Comparison of ENCODE assay signal across 8 mouse cellular contexts in genomic region chr10:81433541-81434289, GRCm38 (mm10). TPM values are rescaled to one million over a fixed set of nuclear protein-coding genes. Genes with fewer than 3 reads are reported as not detected.
A peak's percentile ranks its signal among the peaks of the same experiment; 100 is the strongest.
DNase-seq lines count a peak whose midpoint lies in the region; ATAC-seq and TF ChIP-seq lines count a peak whose summit lies in the region.

No protein-coding gene starts in this region.

- peak; percentile 24 for ATAC-seq in granulocyte monocyte progenitor cell, adult 5-6 weeks (replicated peaks; ENCODE audit: poor library complexity, severe bottlenecking)

- H3K4me3 ChIP-seq in left cerebral cortex, adult 2 months, result no peak overlapping the region

- DNase-seq in left cerebral cortex, adult 2 months (ENCODE audit: extremely low spot score in 1 of 2, low spot score in 2 of 2), result peak; percentile 11 to 17
- DNase-seq in left cerebral cortex, adult 11 months (ENCODE audit: low spot score), result no peak
- peak; percentile 43 for DNase-seq in brain, adult 2 months (ENCODE audit: low read depth, low spot score)
- DNase-seq in kidney, postnatal 10 days, result peak; percentile 54
- DNase-seq in lung, postnatal 25 days (ENCODE audit: low spot score), result peak; percentile 84
- DNase-seq in spleen, adult 12 weeks (ENCODE audit: low spot score), result peak; percentile 53
- DNase-seq in retina, postnatal 1 day, result no peak

- intact Hi-C loops in left cerebral cortex, adult 2 months (cut with DNase I), result no loop called here

- peak overlapping the region; percentile 66 for H3K27ac ChIP-seq in left cerebral cortex, adult 2 months

- TF ChIP-seq CTCF in left cerebral cortex, adult 2 months (IDR thresholded peaks at IDR 0.05), result peak; percentile 10

RNA-seq across cellular contexts. Expression of gene Nfic, which starts 21.7 kb away (rescaled TPM):
- 10 to 100 TPM; 93.4 to 94.9 TPM for total RNA-seq in left cerebral cortex, adult 2 months (2021)
- total RNA-seq in granulocyte monocyte progenitor cell, adult 5-6 weeks (2014; fragmentation: Nextera tagmentation), result 39.6 and 41.7 TPM in 2 replicates
- total RNA-seq in granulocyte monocyte progenitor cell, adult 5-6 weeks (2017), result 5.3 and 10.5 TPM in 2 replicates

RNA-seq across cellular contexts. Expression of gene Smim24, which starts 40.9 kb away (rescaled TPM):
- total RNA-seq in left cerebral cortex, adult 2 months (2021), result 1 to 10 TPM; 1.3 to 1.4 TPM
- total RNA-seq in granulocyte monocyte progenitor cell, adult 5-6 weeks (2014; fragmentation: Nextera tagmentation), result 37.5 and 43.6 TPM in 2 replicates
- total RNA-seq in granulocyte monocyte progenitor cell, adult 5-6 weeks (2017), result 11.5 and 13.3 TPM in 2 replicates

RNA-seq across cellular contexts. Expression of gene Gm48552, which starts 44.9 kb away (rescaled TPM):
- 1 to 10 TPM; 5.1 to 7.1 TPM for total RNA-seq in left cerebral cortex, adult 2 months (2021)
- 2.2 TPM in 1 of 2 replicates, not detected in the other for total RNA-seq in granulocyte monocyte progenitor cell, adult 5-6 weeks (2014; fragmentation: Nextera tagmentation)
- not detected in 2 replicates for total RNA-seq in granulocyte monocyte progenitor cell, adult 5-6 weeks (2017)

RNA-seq across cellular contexts. Expression of gene Celf5, which starts 48.8 kb away (rescaled TPM):
- 100 to 1,000 TPM; 284 to 288 TPM for total RNA-seq in left cerebral cortex, adult 2 months (2021)
- total RNA-seq in granulocyte monocyte progenitor cell, adult 5-6 weeks (2014; fragmentation: Nextera tagmentation), result not detected in 2 replicates
- not detected in 2 replicates for total RNA-seq in granulocyte monocyte progenitor cell, adult 5-6 weeks (2017)

RNA-seq across cellular contexts. Expression of gene Gm48551, which starts 49.4 kb away (rescaled TPM):
- 1 to 10 TPM; 2.0 to 3.4 TPM for total RNA-seq in left cerebral cortex, adult 2 months (2021)
- 4.0 TPM in 1 of 2 replicates, not detected in the other for total RNA-seq in granulocyte monocyte progenitor cell, adult 5-6 weeks (2014; fragmentation: Nextera tagmentation)
- total RNA-seq in granulocyte monocyte progenitor cell, adult 5-6 weeks (2017), result 0.30 TPM in 1 of 2 replicates, not detected in the other

Comparison
In these comparisons a context has a peak if more than half of its experiments do, and no peak if none do; other contexts are left out.
1. DNase-seq: peak in left cerebral cortex, adult 2 months (2 of 2), brain, adult 2 months (single experiment), kidney, postnatal 10 days (single experiment), lung, postnatal 25 days (single experiment) and spleen, adult 12 weeks (single experiment); none in left cerebral cortex, adult 11 months (single experiment) and retina, postnatal 1 day (single experiment).
2. RNA of gene Smim24, which starts 40.9 kb away (total RNA-seq): 11.5 to 43.6 TPM in granulocyte monocyte progenitor cell, adult 5-6 weeks; 1.3 to 1.4 TPM in left cerebral cortex, adult 2 months; every median in the first group is over 4 times any median in the second.